Comparison of ENCODE assay signal across 13 mouse cellular contexts in the genomic region with DNA sequence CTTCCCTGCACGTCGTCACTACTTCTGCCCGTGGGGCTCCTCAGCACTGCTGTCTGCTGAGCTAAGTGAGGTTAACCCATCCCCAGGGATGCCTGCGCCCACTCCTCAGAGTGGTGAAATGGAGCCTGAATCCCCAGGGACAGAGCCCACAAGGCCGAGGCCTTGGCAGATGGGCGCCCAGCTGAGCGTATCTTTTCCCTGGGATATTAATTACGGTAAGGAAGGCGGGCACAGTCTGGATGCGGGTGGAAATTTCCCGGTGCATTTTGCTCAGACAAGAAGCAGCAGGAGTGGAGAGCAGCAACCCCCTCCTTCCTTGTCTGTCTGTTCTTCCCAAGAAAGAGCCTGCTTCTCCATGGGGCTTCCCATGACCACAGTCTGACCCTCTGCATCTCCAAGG.
DNase-seq lines count a peak whose midpoint lies in the region; ATAC-seq and TF ChIP-seq lines count a peak whose summit lies in the region.
"Had no signal": no experiment of that assay in that cellular context is flagged by ENCODE, and none has a peak within 500 bp of the region (broad histone marks: within the 10 kb centered on the region; RNA-seq: fewer than 3 reads in every experiment).

No protein-coding gene starts in this region.

- peaks cover 36% of the 10 kb centered on the region for H3K4me1 ChIP-seq in forebrain, embryonic 10.5 days
- 0 out of 2 replicates have a peak, but pooled peaks cover 2% of the 10 kb centered on the region for H3K4me1 ChIP-seq in forebrain, embryonic 11.5 days (replicated peaks; ENCODE audit: control insufficient read depth, insufficient read depth, low read length)
- H3K4me1 ChIP-seq in hindbrain, postnatal 0 days (ENCODE audit: insufficient read depth, low read length): 0 out of 2 replicates have a peak, but pooled peaks cover 7% of the 10 kb centered on the region
- H3K4me1 ChIP-seq: lung, embryonic 15.5 days; stomach, embryonic 15.5 days had no signal

- peak overlapping the region; percentile 63 for H3K27ac ChIP-seq in forebrain, embryonic 10.5 days
- H3K27ac ChIP-seq in forebrain, embryonic 11.5 days (ENCODE audit: low read depth, low read length): no peak overlapping the region
- no peak overlapping the region for H3K27ac ChIP-seq in hindbrain, postnatal 0 days
- H3K27ac ChIP-seq: lung, embryonic 15.5 days; stomach, embryonic 15.5 days had no signal

- no peak for ATAC-seq in forebrain, embryonic 11.5 days (replicated peaks; ENCODE audit: low FRiP score)
- ATAC-seq in hindbrain, postnatal 0 days: no peak

- no peak overlapping the region for H3K9ac ChIP-seq in forebrain, embryonic 11.5 days (ENCODE audit: low read length)
- no peak overlapping the region for H3K9ac ChIP-seq in hindbrain, postnatal 0 days (replicated peaks; ENCODE audit: low read length)
- H3K9ac ChIP-seq: lung, embryonic 15.5 days; stomach, embryonic 15.5 days had no signal

- H3K27me3 ChIP-seq in forebrain, embryonic 10.5 days (ENCODE audit: poor library complexity, severe bottlenecking): no peaks in the 10 kb centered on the region; the same call in 1 of the 2 replicates
- H3K27me3 ChIP-seq in forebrain, embryonic 11.5 days (ENCODE audit: control insufficient read depth, insufficient read depth, low read length): no peaks in the 10 kb centered on the region
- H3K27me3 ChIP-seq in hindbrain, postnatal 0 days (ENCODE audit: insufficient read depth, low read length): no peaks in the 10 kb centered on the region; the same call in 1 of the 2 replicates
- H3K27me3 ChIP-seq: lung, embryonic 15.5 days; stomach, embryonic 15.5 days had no signal

- no peak for DNase-seq in forebrain, embryonic 10.5 days (ENCODE audit: extremely low spot score, low spot score)
- DNase-seq in forebrain, embryonic 11.5 days (ENCODE audit: low spot score): no peak
- DNase-seq in right cerebral cortex, adult 2 months (ENCODE audit: low spot score in 2 of 2): peak; percentile 45 to 55
- DNase-seq in right cerebral cortex, postnatal 25 days: no peak
- DNase-seq in hindbrain, postnatal 0 days (ENCODE audit: low spot score): peak; percentile 45
- peak; percentile 51 for DNase-seq in telencephalon, adult 2 months (ENCODE audit: low read depth, low spot score)
- no peak for DNase-seq in ovary, postnatal 36 days (ENCODE audit: low spot score)
- DNase-seq in ovary, adult 18-20 months (ENCODE audit: low spot score): no peak
- DNase-seq: adrenal gland, adult 2 months; heart, postnatal 36 days; kidney, postnatal 10 days had no signal

- H3K4me3 ChIP-seq in forebrain, embryonic 10.5 days: no peak overlapping the region
- no peak overlapping the region for H3K4me3 ChIP-seq in forebrain, embryonic 11.5 days (ENCODE audit: low read depth, low read length)
- H3K4me3 ChIP-seq in hindbrain, postnatal 0 days (ENCODE audit: low read length): no peak overlapping the region
- H3K4me3 ChIP-seq: lung, embryonic 15.5 days; stomach, embryonic 15.5 days had no signal

- no peak overlapping the region for H3K4me2 ChIP-seq in forebrain, embryonic 11.5 days (ENCODE audit: low read depth, low read length, severe bottlenecking)
- no peak overlapping the region for H3K4me2 ChIP-seq in hindbrain, postnatal 0 days (ENCODE audit: low read depth, low read length)
- H3K4me2 ChIP-seq: lung, embryonic 15.5 days; stomach, embryonic 15.5 days had no signal

- TF ChIP-seq CTCF in hindbrain, postnatal 0 days (IDR thresholded peaks at IDR 0.05; ENCODE audit: low read depth): no peak

- no peaks in the 10 kb centered on the region for H3K9me3 ChIP-seq in forebrain, embryonic 10.5 days
- H3K9me3 ChIP-seq in forebrain, embryonic 11.5 days (ENCODE audit: control insufficient read depth, low read length): no peaks in the 10 kb centered on the region
- H3K9me3 ChIP-seq in hindbrain, postnatal 0 days (ENCODE audit: low read length): no peaks in the 10 kb centered on the region
- H3K9me3 ChIP-seq: lung, embryonic 15.5 days; stomach, embryonic 15.5 days had no signal

- H3K36me3 ChIP-seq in forebrain, embryonic 10.5 days (replicated peaks): no peaks in the 10 kb centered on the region
- H3K36me3 ChIP-seq in forebrain, embryonic 11.5 days (ENCODE audit: control insufficient read depth, insufficient read depth, low read length): no peaks in the 10 kb centered on the region
- H3K36me3 ChIP-seq in hindbrain, postnatal 0 days (ENCODE audit: insufficient read depth, low read length): no peaks in the 10 kb centered on the region
- H3K36me3 ChIP-seq: lung, embryonic 15.5 days; stomach, embryonic 15.5 days had no signal

- WGBS in forebrain, embryonic 10.5 days: 82% methylated on average over 11 of the region's 11 CpGs
- WGBS in forebrain, embryonic 11.5 days: 79% methylated on average over 11 of the region's 11 CpGs
- 32% methylated on average over 11 of the region's 11 CpGs for WGBS in hindbrain, postnatal 0 days

Comparison
In these comparisons a context has a peak if more than half of its experiments do, and no peak if none do; other contexts are left out.
1. DNase-seq: peak in right cerebral cortex, adult 2 months (2 of 2), hindbrain, postnatal 0 days (single experiment) and telencephalon, adult 2 months (single experiment); none in forebrain, embryonic 10.5 days (single experiment), forebrain, embryonic 11.5 days (single experiment), right cerebral cortex, postnatal 25 days (single experiment), ovary, postnatal 36 days (single experiment) and ovary, adult 18-20 months (single experiment).